Mouse (Mus musculus) right cerebral cortex, postnatal 4 days (tissue): ENCODE measurements around the gene Ubfd1.

Experiments used
- DNase-seq: peaks from one replicate; pipeline ENCODE4 v3.0.0-alpha.2; 2022

Ubfd1 gene

DNA sequence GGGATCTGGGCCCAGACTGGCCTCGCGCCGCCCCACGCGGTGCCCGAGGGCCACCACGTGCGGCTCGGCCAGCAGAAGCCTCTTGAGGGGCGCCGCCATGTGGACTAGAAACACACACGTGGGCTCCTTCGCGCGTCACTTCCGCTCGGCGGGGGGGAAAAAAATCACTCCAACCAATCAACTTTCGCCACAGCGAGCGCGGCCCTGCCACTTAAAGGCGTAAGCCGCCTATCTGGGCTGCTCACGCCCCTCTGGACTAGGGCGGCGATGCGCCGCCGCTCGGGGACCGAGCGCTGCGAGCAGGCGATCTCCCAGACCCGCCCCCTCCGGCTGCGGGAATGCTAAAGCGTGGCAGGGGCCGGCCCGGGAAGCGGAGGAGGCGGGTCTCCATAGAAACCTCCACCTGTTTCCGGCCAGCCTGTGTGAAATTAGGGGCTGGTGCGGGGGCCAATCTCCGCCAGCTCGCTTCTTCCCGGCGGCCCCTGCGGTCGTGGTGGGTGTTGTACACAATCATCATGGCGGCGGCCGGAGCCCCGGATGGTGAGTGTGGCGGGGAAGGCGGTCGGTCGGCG lies at the start of gene Ubfd1, which contains the start of gene Ears2:
Gene Ubfd1 (plus strand): TSS at position 231 of the 572 bp plus-strand sequence.
Gene Ears2 (minus strand): TSS at position 319 of the 572 bp plus-strand sequence.
- peak; percentile 92 for DNase-seq

DNA sequence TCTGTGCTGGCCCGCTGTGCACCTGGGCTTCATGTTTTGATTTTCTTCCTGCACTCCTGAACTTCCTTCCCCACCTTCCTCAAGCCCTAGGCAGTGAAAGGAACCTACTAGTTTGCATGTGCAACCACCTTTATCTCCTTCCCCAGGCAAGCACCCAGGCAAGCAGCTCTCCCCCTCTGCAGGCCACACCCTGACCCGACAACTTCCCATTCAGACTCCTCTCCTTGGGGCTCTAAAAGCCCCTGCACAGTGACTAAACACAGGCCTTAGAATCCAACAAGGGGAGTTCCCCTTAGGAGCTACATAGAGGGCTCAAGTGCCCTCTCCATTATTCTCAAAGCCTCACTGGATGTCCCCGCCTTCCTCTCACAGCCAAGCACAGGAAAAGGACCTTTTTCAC lies 48.7 kb upstream of the Ubfd1 start:
- no peak for DNase-seq

DNA sequence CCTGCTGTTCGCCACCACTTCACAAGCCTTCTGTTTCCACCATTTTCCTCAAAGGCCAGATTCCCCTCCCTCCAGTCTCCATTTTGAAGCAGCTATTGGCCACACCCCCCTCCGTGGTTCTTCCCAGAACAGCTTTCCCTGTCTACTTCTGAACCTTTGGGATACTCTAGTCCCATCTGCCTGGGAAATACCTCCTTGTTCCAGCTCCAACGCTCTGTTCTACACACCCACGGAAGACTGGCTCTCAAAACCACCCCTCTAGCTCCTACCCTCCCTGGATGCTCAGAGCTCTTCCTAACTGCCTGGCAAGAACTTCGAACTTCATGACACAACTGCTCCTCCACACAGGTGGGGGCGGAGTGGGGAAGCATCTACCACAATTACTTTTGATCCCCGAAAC lies 48.0 kb upstream of the Ubfd1 start:
- DNase-seq: no peak

DNA sequence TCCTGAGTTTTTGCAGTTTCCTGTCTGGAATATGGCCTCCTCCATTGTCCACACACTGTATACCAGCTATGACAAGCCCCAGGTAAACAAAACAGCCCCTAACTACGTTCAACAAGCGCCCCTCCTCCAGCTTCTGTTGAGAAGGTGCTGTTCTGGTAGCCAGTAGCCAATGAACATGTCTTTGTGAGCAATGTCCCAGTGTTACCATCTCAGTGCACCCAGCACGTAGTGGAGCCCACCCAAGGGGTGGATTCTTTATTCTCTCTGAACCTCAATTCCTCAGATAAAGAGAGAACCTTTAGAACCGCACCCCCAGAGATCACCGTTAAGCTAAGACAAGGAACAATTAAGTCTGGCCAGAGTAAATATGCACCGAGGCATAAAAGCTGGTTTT lies 46.7 kb upstream of the Ubfd1 start:
- DNase-seq: peak; percentile 17

DNA sequence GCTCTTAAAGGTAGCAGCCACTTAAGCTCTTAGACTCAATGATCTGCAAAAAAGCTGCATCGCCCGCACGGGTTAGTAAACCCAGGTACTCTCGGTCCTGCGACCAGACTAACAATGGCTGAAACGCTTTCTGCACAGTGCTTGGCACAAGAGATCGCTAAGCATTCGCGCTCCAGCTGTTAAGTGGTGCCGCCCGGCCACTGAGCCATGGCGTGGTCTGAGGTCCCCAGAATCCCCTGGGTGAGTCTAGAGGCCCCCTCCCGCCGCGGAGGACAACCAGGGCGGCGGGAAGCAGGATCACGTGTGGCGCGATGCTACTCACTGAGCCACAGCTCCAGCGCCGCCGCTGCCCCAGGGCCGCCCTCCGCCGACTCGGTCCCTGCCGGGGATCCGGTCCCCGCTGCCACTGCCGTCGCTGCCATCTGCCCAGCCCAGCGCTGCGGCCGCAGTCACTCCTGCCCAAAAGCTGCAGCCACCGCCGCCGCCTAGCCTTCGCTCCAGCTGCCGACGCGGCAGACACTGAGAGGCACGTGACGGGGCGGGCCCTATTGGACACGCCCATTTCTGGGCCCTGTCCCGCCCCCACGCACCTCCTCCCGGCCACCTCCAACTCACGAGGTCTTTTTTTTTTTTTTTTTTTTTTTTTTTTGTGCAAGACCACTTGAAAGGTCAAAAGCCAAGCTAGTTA lies 46.2 kb upstream of the Ubfd1 start, which contains the start of gene Gga2:
Gene Gga2 (minus strand): TSS at position 556 of the 688 bp plus-strand sequence.
- DNase-seq: peak; percentile 81

DNA sequence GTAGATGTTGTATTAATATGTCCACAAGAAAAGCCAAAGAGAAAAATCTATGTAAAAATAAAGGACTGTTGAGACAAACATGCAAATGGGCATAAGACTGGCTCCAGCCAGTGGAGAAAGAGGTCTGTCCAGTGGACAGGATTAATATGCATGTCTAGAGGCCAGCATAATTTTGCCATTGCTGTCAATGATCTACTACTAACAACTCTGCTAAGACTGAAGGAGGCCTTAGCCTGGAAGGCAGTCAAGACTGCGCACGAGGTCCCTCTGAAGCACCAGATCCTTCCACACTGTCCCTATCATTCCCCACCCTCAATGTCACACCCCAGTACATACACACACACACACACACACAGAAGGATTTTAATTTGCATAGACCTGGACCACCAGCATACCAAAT lies 44.8 kb upstream of the Ubfd1 start:
- no peak for DNase-seq

DNA sequence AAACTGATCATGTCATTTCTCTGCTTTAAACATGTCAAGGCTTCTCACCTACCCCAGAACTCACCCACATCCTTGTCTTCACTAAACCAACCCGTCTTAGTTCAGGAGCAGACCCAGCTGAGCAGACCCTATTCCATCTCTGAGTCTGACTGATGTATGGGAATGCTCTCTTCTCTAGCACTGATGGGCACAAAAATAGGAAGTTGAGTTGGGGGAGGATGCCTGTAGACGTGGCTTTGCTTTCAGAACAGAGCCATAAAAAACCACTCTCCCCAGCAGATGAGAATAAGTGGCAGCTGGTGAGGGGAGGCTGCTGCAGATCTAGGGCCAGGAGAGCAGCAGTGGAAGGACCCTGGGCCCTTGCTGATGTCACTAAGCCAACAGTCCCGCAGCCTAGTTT lies 33.6 kb upstream of the Ubfd1 start:
- DNase-seq: no peak

DNA sequence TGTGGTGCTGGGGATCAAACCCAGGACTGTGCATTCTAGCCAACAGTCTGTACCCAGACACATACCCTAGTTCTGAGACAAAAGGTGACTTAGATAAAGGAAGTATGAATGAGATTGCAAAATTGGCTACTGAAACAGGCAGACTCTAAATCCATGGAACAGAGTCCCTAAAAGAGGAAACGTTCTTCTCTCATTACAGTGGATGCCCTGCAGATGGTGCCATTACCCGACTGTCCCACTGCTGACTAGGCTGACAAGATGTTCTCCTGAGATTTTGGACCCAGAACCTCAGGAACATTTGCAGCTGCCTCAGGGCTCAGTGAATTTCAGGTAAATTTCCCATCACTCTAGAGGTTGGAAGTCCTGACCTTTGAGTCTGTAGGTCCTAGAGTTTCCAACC lies 32.6 kb upstream of the Ubfd1 start:
- DNase-seq: no peak

DNA sequence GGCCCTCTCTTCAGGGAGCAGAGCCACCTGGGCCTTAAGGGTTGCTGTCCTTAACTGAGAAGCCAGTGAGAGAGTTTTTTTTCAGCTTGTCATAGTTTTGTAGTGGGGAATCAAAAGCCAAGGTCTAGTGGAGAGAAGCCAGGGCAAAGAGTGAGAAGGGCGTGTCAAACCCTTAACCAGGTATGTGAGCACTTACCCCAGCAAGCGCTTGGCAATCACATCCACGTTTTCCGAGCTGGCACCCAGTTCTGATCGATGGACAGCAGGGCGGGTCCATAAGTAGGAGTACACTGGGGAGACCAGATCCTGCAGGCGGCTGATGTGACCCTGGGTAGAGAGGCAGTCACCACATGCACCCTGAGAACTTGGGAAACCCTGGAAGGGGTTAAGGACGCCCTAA lies 22.9 kb upstream of the Ubfd1 start:
- no peak for DNase-seq

DNA sequence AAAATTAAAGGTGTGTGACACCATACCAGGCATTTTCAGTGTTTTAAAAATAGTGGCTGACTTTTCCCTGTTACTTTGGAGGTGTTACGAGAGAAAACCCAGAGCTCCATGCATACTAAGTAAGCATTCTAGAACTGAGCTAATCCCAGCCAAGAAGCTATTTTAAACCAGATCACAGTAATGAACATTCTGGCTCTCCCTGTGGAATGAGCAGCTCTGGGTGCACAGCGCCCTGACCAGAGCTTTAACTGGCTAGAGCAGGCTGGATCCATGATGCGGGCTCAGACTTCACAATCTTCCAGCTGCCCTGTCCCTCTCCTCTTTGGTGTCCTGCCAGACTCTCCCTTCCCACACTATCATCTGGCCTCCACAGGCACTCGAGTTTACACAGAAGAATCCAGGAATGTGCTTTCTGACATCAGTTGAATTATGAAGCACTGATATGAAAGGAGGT lies 21.8 kb upstream of the Ubfd1 start:
- DNase-seq: no peak

DNA sequence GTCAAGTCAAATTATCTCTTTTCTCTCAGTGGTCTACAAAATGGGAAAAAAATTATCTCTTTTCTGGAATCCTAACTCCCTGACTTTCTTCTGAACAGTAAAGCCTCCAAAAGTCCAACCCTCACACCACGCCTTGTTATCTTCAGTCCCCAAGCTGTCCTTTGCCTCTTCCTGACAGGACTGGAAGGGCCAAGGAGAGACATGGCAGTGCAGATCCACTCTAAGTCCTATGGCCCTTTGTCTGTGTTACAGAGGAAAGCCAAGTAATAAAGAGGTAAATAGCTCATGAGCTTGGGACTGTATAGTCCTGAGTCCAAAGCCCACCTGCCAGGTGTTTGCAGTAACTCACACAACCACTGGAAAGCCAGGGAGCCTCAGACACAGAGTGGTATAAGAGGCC lies 21.3 kb upstream of the Ubfd1 start:
- DNase-seq: no peak

DNA sequence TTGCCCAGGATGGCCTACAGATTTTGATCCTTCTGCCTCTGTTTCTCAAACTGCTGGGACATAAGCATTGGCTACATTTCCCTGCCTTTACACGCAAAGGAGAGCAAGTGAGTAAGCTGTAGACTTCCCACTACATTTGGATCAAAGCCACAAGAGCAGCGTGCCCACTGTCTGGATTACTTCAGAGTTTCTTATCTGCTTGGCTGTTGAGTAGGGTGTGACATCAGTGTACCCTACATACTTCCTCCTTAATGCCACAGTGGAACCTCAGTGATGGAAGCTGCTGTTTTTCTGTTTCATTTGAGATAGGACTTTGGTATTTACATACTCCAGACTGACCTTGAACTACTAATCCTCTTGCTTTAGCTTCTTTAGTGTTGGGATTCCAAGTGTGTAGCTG lies 20.2 kb upstream of the Ubfd1 start:
- DNase-seq: no peak

DNA sequence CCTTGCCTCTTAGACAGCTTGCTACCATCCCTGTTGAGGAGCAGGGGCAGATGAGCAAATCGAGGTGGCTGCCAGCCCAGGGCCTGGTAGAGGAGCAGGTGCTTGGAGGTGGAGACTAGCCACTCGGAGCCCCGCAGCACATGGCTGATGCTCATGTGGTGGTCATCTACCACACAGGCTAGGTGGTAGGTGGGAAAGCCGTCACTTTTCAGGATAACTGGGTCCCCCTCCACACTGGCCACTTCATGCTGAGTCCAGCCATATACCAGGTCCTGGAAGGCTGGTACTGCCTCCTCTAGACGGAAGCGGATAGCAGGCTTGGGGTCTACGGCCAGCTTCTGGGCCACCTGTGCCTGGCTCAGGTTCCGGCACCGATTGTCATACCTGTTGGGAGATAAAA lies 18.8 kb upstream of the Ubfd1 start:
- DNase-seq: no peak

DNA sequence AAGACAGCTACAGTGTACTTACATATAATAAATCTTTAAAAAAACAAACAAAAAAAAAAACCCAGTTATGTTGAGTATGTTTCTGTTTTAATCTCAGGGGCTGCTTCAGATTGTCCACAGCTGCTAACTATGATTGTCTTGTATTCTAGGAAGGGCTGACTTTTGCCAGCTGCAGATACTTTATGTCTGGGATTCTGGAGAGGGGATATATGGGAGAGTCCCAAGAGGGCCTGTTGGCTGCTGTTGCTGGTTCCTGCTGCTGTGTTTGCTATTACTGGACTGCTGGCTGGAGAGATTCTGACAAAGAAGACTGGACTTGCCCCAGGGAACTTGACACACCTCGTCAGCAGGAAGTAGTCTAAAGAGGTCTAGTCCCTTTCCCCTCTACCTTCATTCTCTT lies 16.1 kb upstream of the Ubfd1 start:
- no peak for DNase-seq

DNA sequence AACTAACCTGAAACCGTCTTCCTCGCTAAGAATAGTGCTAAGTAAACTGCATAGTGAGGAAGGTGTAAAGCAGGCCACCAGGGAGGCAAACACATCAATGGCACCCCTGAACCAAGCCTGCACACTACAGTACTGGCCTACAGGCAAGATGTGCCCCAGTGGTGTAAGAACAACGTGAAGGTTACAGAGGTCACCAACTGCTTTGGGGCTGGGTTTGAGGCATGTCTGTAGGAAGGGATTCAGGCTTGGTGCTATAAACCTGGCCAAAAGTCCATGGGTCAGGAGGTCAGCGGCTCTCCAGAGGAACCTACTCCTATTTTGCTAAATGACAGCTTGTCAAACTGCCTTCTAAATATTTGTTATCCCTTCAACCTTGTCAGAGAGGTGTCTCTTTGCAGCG lies 10.3 kb upstream of the Ubfd1 start:
- no peak for DNase-seq

DNA sequence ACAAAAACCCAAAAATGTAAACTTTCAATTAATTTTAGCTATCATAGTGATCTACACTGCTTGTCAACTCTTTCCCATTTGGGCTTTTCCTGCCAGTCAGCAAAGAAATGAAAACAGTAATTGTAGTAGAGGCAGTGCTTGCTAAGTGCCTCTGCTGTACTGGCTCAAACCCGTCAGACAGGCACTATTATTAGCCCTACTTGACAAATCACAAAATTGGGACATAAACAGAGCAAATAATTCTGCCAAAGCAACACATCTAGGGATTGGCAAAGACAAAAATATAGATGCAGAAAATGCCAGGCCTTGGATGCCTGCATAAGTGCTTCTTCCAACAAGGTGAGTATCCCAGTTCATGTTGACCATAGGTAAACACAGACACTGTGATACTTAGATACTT lies 1.3 kb upstream of the Ubfd1 start:
- no peak for DNase-seq

DNA sequence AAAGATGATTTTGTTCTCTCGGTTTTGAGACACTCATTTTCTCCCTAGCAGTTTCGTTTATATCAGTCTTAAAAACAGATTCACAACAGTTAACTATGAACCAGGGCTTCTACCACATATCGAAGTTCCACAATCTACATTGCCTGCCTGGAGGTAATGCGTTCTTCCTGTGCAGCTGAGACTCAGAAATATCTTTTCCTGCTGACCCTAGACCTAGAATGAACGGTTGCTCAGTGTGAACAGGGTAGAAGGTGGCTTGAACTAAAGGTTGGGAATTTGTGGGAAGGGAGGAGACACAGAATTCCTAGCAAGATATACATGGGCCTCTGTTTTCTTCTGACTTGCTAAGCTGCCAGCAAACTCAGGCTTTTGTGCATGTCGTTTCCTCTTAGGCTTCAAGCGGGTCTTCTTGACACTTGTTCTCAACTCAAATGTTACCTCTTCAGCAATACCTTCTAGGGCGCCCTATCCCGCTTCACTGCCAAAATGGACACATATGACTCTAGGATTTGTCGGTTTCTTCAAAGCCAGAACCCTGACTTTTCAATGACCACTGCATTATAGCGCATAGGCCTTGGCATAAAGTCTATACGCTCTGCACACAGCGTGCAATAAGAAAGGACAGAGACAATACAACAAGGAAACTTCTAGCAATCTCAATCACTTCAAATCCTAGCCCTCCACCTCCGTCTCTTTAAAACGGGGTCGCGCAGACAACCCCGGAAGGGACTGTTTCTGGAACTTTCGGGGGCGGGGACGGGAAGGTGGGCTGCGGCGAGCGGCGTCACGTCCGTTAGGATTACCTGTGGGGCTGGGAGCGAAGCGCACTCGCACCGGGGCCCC lies 652 bp upstream of the Ubfd1 start:
- no peak for DNase-seq

DNA sequence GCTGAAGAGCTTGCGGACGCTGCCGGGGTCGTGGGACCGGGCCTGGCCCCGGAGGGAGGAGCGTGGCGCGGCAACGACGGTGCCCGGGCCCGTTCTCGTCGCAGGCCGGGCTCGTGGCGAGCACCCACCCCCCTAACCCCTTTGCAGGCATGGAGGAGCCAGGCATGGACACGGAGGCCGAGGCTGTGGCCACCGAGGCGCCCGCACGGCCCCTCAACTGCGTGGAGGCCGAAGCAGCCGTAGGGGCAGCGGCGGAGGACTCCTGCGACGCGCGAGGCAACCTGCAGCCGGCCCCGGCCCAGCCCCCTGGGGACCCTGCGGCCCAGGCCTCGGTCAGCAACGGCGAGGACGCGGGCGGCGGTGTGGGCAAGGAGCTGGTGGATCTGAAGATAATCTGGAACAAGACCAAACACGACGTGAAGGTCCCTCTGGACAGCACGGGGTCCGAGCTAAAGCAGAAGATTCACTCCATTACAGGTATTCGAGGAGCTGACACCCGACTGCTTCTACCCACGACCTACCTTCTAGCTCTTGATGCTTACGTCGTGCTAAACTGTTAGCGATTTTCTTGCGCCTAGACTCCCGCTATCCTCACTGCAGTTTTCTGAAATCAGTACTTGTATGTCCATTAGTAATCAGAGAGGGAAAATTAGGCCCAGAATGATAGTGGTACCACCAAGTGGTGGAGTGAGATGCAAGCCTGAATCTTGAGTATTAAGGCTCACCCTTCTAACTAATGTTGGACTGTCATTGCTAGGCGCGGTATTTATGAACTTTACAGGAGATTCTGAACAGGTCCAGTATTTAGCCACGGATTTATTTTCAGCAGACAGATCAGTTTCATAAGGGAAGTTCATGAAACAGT lies 774 bp downstream of the Ubfd1 start:
- DNase-seq: no peak

DNA sequence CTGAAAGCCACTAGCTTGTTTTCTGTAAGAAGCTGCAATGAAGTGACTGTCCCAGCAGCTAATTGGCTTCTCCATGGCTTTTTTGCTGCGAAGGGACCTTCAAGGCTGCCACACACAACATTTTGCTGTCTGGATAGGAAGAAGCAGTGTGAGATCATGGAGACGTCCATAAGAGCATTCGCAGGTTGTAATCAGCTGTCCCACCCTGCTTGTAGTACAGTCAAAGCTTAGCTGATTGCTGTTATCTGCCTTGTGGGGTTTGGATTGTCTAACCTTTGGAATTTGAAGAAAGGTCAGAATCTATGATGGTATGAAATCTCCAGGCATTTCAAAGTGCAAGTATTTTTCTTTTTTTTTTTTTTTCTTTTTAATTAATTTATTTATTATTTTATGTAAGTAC lies 7.4 kb downstream of the Ubfd1 start:
- no peak for DNase-seq

DNA sequence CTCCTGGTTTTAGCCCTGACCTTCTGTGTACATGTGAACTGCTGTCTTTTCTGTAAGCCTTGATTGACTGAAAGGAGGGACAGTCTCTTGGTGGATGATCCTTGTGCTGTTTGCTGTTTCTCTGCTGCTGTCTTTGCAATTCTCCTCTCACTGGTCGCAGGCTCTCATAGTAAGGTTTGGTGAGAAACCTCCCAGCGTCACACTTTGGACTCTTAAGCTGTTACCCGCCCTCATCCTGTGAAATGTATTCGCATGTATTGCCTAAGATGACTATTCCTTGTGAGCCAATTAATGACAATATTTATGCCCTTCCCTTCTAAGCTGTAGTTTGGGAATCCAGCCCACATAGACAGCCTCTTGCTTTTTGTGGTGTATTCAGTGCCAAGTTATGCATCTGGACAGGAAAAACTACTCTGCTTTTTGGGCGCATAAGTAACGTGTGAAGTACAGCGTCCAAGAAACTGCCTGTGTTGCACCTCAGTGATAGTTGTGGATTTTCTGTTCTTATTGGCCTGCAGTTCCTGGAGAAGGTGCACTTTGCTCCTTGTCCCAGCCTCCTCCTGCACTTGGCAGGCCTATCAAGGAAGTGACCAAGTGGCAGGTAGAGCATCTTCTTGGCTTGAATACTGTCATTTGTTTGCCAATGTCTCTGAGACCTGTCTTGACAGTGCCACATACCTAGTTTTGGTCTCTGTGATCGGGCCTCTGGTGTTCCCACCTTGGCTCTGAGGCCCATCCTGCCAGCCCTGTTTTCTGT lies 13.0 kb downstream of the Ubfd1 start:
- no peak for DNase-seq

DNA sequence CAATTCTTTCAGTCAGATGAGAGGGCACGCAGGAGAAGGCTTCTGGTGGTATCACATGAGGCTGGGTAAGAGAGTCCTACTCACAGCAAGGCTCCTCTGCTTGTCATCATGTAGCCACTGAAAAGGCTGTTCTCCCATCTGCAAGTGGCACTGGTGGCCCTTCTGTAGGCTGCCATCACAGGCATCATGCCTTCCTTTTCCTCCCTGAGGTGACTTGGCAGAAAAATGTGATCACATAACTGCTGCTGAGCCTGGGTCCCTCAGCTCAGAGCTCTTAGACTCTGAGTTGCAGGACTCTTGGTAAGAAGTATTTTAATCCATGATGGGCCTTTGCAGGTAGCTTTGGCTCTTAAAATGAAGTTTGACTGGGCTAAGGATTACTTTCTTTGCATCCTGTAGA lies 14.1 kb downstream of the Ubfd1 start:
- no peak for DNase-seq
